Comparison of ENCODE assay signal across 16 mouse cellular contexts in genomic region chr8:122419881-122420555, GRCm38 (mm10). TPM values are rescaled to one million over a fixed set of nuclear protein-coding genes. Genes with fewer than 3 reads are reported as not detected.
A peak's percentile ranks its signal among the peaks of the same experiment; 100 is the strongest.
DNase-seq lines count a peak whose midpoint lies in the region; ATAC-seq and TF ChIP-seq lines count a peak whose summit lies in the region.
"Had no signal": no experiment of that assay in that cellular context is flagged by ENCODE, and none has a peak within 500 bp of the region (broad histone marks: within the 10 kb centered on the region; RNA-seq: fewer than 3 reads in every experiment).

No protein-coding gene starts in this region.

- H3K4me2 ChIP-seq in heart, embryonic 11.5 days, result no peak overlapping the region
- H3K4me2 ChIP-seq in midbrain, postnatal 0 days (ENCODE audit: low read depth, low read length, poor library complexity, severe bottlenecking), result no peak overlapping the region
- no peak overlapping the region for H3K4me2 ChIP-seq in midbrain, embryonic 13.5 days (replicated peaks)
- H3K4me2 ChIP-seq: hindbrain, embryonic 13.5 days; neural tube, embryonic 12.5 days had no signal

- 73% methylated on average over 9 of the region's 9 CpGs for WGBS in heart, embryonic 11.5 days (ENCODE audit: insufficient replicate concordance)
- 49% methylated on average over 9 of the region's 9 CpGs for WGBS in heart, adult 2 months
- 58% methylated on average over 9 of the region's 9 CpGs for WGBS in midbrain, postnatal 0 days
- WGBS in midbrain, embryonic 13.5 days, result 61% methylated on average over 9 of the region's 9 CpGs

- no peak for TF ChIP-seq POLR2A in heart, adult 2 months (IDR thresholded peaks at IDR 0.05; ENCODE audit: insufficient read depth, low read depth, low read length)

- no peaks in the 10 kb centered on the region for H3K27me3 ChIP-seq in heart, embryonic 11.5 days (ENCODE audit: control insufficient read depth, insufficient read depth, low read length)
- H3K27me3 ChIP-seq in heart, adult 2 months (ENCODE audit: control insufficient read depth, insufficient read depth, low read length), result no peaks in the 10 kb centered on the region
- H3K27me3 ChIP-seq in midbrain, postnatal 0 days (ENCODE audit: insufficient read depth, low read length), result no peaks in the 10 kb centered on the region
- no peaks in the 10 kb centered on the region for H3K27me3 ChIP-seq in midbrain, embryonic 13.5 days
- H3K27me3 ChIP-seq: CH12.LX; hindbrain, embryonic 13.5 days; neural tube, embryonic 12.5 days had no signal

- H3K4me1 ChIP-seq in heart, embryonic 11.5 days (ENCODE audit: control insufficient read depth, insufficient read depth, low read length), result peaks cover 8% of the 10 kb centered on the region
- peaks cover 2% of the 10 kb centered on the region for H3K4me1 ChIP-seq in heart, adult 2 months (ENCODE audit: control insufficient read depth, insufficient read depth, low read length)
- H3K4me1 ChIP-seq in midbrain, postnatal 0 days (ENCODE audit: insufficient read depth, low read length), result no peaks in the 10 kb centered on the region
- H3K4me1 ChIP-seq in midbrain, embryonic 13.5 days (replicated peaks), result no peaks in the 10 kb centered on the region
- H3K4me1 ChIP-seq: hindbrain, embryonic 13.5 days; midbrain, embryonic 10.5 days; neural tube, embryonic 12.5 days had no signal

- no peak overlapping the region for H3K4me3 ChIP-seq in heart, embryonic 11.5 days (ENCODE audit: low read depth, low read length)
- no peak overlapping the region for H3K4me3 ChIP-seq in heart, adult 2 months
- H3K4me3 ChIP-seq in midbrain, postnatal 0 days (ENCODE audit: low read depth, low read length), result no peak overlapping the region
- no peak overlapping the region for H3K4me3 ChIP-seq in midbrain, embryonic 13.5 days (replicated peaks)
- H3K4me3 ChIP-seq: hindbrain, embryonic 13.5 days; midbrain, embryonic 10.5 days; neural tube, embryonic 12.5 days had no signal

- H3K36me3 ChIP-seq in heart, embryonic 11.5 days (ENCODE audit: control insufficient read depth, insufficient read depth, low read length), result peaks cover 13% of the 10 kb centered on the region
- no peaks in the 10 kb centered on the region for H3K36me3 ChIP-seq in heart, adult 2 months (ENCODE audit: control insufficient read depth, insufficient read depth, low read length)
- H3K36me3 ChIP-seq in midbrain, postnatal 0 days (ENCODE audit: insufficient read depth, low read length), result peaks cover 28% of the 10 kb centered on the region
- H3K36me3 ChIP-seq in midbrain, embryonic 13.5 days, result peaks cover 42% of the 10 kb centered on the region

- H3K9ac ChIP-seq in heart, embryonic 11.5 days (ENCODE audit: low read depth, low read length), result no peak overlapping the region
- H3K9ac ChIP-seq in heart, adult 2 months (ENCODE audit: low read depth, low read length), result no peak overlapping the region
- H3K9ac ChIP-seq in midbrain, postnatal 0 days (replicated peaks; ENCODE audit: low read length, poor library complexity, severe bottlenecking), result no peak overlapping the region
- no peak overlapping the region for H3K9ac ChIP-seq in midbrain, embryonic 13.5 days (replicated peaks)
- H3K9ac ChIP-seq: hindbrain, embryonic 13.5 days; neural tube, embryonic 12.5 days had no signal

- H3K79me2 ChIP-seq in heart, adult 2 months (replicated peaks; ENCODE audit: control insufficient read depth, insufficient read depth, low read length), result no peaks in the 10 kb centered on the region

- no peak for DNase-seq in heart, adult 2 months
- DNase-seq in midbrain, postnatal 0 days (ENCODE audit: low spot score), result peak; percentile 72
- DNase-seq in left cerebral cortex, postnatal 14 days (ENCODE audit: low spot score in 2 of 2), result peak; percentile 37 to 85
- peak; percentile 47 to 68 for DNase-seq in right cerebral cortex, postnatal 36 days (ENCODE audit: low spot score in 2 of 2)
- no peak for DNase-seq in adrenal gland, postnatal 14 days
- DNase-seq in embryo, embryonic 10 days (ENCODE audit: low spot score), result no peak
- DNase-seq: kidney, postnatal 14 days had no signal

- H3K27ac ChIP-seq in heart, embryonic 11.5 days (ENCODE audit: low read depth, low read length), result 0 out of 2 replicates have a peak overlapping the region, but pooled peaks have one; percentile 15
- no peak overlapping the region for H3K27ac ChIP-seq in heart, adult 2 months
- no peak overlapping the region for H3K27ac ChIP-seq in midbrain, postnatal 0 days (ENCODE audit: low read depth, low read length)
- H3K27ac ChIP-seq in midbrain, embryonic 13.5 days, result no peak overlapping the region
- H3K27ac ChIP-seq: hindbrain, embryonic 13.5 days; midbrain, embryonic 10.5 days; neural tube, embryonic 12.5 days had no signal

- TF ChIP-seq EP300 in heart, adult 2 months (IDR thresholded peaks at IDR 0.05; ENCODE audit: insufficient read depth, low read depth, low read length), result no peak

- no peak for TF ChIP-seq CTCF in heart, adult 2 months (IDR thresholded peaks at IDR 0.05)
- TF ChIP-seq CTCF in midbrain, postnatal 0 days (IDR thresholded peaks at IDR 0.05), result no peak

- intact Hi-C loops in heart, adult 2 months (cut with DNase I), result no loop called here
- intact Hi-C loops in left cerebral cortex, postnatal 14 days (cut with DNase I), result no loop called here

- ATAC-seq in heart, embryonic 11.5 days (replicated peaks; ENCODE audit: insufficient number of reproducible peaks, low FRiP score, low TSS enrichment), result no peak
- ATAC-seq in midbrain, postnatal 0 days (ENCODE audit: low FRiP score), result no peak
- ATAC-seq in midbrain, embryonic 13.5 days, result no peak

- H3K9me3 ChIP-seq in heart, embryonic 11.5 days (replicated peaks; ENCODE audit: control insufficient read depth, low read length), result no peaks in the 10 kb centered on the region
- H3K9me3 ChIP-seq in midbrain, postnatal 0 days (ENCODE audit: low read length), result no peaks in the 10 kb centered on the region
- H3K9me3 ChIP-seq in midbrain, embryonic 13.5 days, result no peaks in the 10 kb centered on the region
- H3K9me3 ChIP-seq: hindbrain, embryonic 13.5 days; midbrain, embryonic 10.5 days; neural tube, embryonic 12.5 days had no signal

RNA-seq across cellular contexts. Expression of gene Il17c, which starts 1.8 kb away (rescaled TPM):
- polyA plus RNA-seq in heart, embryonic 11.5 days (2014; fragmentation: Nextera tagmentation; extraction: Ambion mirVana), result not detected in 2 replicates
- not detected for total RNA-seq in heart, adult 2 months (2021)
- polyA plus RNA-seq in heart, adult 2 months (2012; rRNA removed), result not detected in 2 replicates
- not detected in 2 replicates for total RNA-seq in midbrain, postnatal 0 days (2014; rRNA removed)
- polyA plus RNA-seq in midbrain, postnatal 0 days (2015; fragmentation: Nextera tagmentation; extraction: Ambion mirVana), result 0.37 TPM in 1 of 2 replicates, not detected in the other
- not detected in 2 replicates for polyA plus RNA-seq in midbrain, embryonic 13.5 days (2015; fragmentation: Nextera tagmentation; extraction: Ambion mirVana)
- total RNA-seq in left cerebral cortex, postnatal 14 days (2021), result not detected
- total RNA-seq in adrenal gland, postnatal 14 days (2021), result not detected in 2 replicates
- total RNA-seq: CH12.LX; gastrocnemius, adult 8-10 months; liver, adult 2 months had no signal
- polyA plus RNA-seq: embryonic facial prominence, embryonic 14.5 days; hindbrain, embryonic 13.5 days; liver, adult 2 months; midbrain, embryonic 10.5 days; neural tube, embryonic 12.5 days had no signal

RNA-seq across cellular contexts. Expression of gene Cyba, which starts 12.7 kb away (rescaled TPM):
- 169 and 174 TPM in 2 replicates for polyA plus RNA-seq in heart, embryonic 11.5 days (2014; fragmentation: Nextera tagmentation; extraction: Ambion mirVana)
- total RNA-seq in heart, adult 2 months (2021), result 10 to 100 TPM; 41.2 to 43.9 TPM
- 62.1 and 92.8 TPM in 2 replicates for polyA plus RNA-seq in heart, adult 2 months (2012; rRNA removed)
- total RNA-seq in midbrain, postnatal 0 days (2014; rRNA removed), result 23.1 and 27.7 TPM in 2 replicates
- 35.6 and 40.4 TPM in 2 replicates for polyA plus RNA-seq in midbrain, postnatal 0 days (2015; fragmentation: Nextera tagmentation; extraction: Ambion mirVana)
- 30.7 and 33.8 TPM in 2 replicates for polyA plus RNA-seq in midbrain, embryonic 13.5 days (2015; fragmentation: Nextera tagmentation; extraction: Ambion mirVana)
- total RNA-seq in left cerebral cortex, postnatal 14 days (2021), result 1 to 10 TPM; 8.6 to 9.9 TPM
- 25.5 and 47.7 TPM in 2 replicates for total RNA-seq in adrenal gland, postnatal 14 days (2021)

RNA-seq across cellular contexts. Expression of gene Mvd, which starts 23.2 kb away (rescaled TPM):
- 28.0 and 29.0 TPM in 2 replicates for polyA plus RNA-seq in heart, embryonic 11.5 days (2014; fragmentation: Nextera tagmentation; extraction: Ambion mirVana)
- 1 to 10 TPM; 4.0 to 5.6 TPM for total RNA-seq in heart, adult 2 months (2021)
- 8.5 and 9.0 TPM in 2 replicates for polyA plus RNA-seq in heart, adult 2 months (2012; rRNA removed)
- total RNA-seq in midbrain, postnatal 0 days (2014; rRNA removed), result 57.1 and 94.5 TPM in 2 replicates
- 62.1 and 66.8 TPM in 2 replicates for polyA plus RNA-seq in midbrain, postnatal 0 days (2015; fragmentation: Nextera tagmentation; extraction: Ambion mirVana)
- polyA plus RNA-seq in midbrain, embryonic 13.5 days (2015; fragmentation: Nextera tagmentation; extraction: Ambion mirVana), result 45.9 and 47.5 TPM in 2 replicates
- 10 to 100 TPM; 32.7 to 34.4 TPM for total RNA-seq in left cerebral cortex, postnatal 14 days (2021)
- total RNA-seq in adrenal gland, postnatal 14 days (2021), result 10.6 and 13.3 TPM in 2 replicates

RNA-seq across cellular contexts. Expression of gene Snai3, which starts 40.5 kb away (rescaled TPM):
- polyA plus RNA-seq in heart, embryonic 11.5 days (2014; fragmentation: Nextera tagmentation; extraction: Ambion mirVana), result 3.0 and 4.2 TPM in 2 replicates
- 1 to 10 TPM; 1.6 to 8.1 TPM for total RNA-seq in heart, adult 2 months (2021)
- polyA plus RNA-seq in heart, adult 2 months (2012; rRNA removed), result 6.8 and 8.2 TPM in 2 replicates
- total RNA-seq in midbrain, postnatal 0 days (2014; rRNA removed), result not detected in 2 replicates
- not detected in 2 replicates for polyA plus RNA-seq in midbrain, postnatal 0 days (2015; fragmentation: Nextera tagmentation; extraction: Ambion mirVana)
- polyA plus RNA-seq in midbrain, embryonic 13.5 days (2015; fragmentation: Nextera tagmentation; extraction: Ambion mirVana), result not detected in 2 replicates
- not detected for total RNA-seq in left cerebral cortex, postnatal 14 days (2021)
- 0.45 TPM in 1 of 2 replicates, not detected in the other for total RNA-seq in adrenal gland, postnatal 14 days (2021)
- total RNA-seq: liver, adult 2 months had no signal
- polyA plus RNA-seq: hindbrain, embryonic 13.5 days; midbrain, embryonic 10.5 days; neural tube, embryonic 12.5 days had no signal

RNA-seq across cellular contexts. Expression of gene Zc3h18, which starts 43.6 kb away (rescaled TPM):
- 22.2 and 26.8 TPM in 2 replicates for polyA plus RNA-seq in heart, embryonic 11.5 days (2014; fragmentation: Nextera tagmentation; extraction: Ambion mirVana)
- total RNA-seq in heart, adult 2 months (2021), result 10 to 100 TPM; 21.8 to 22.1 TPM
- polyA plus RNA-seq in heart, adult 2 months (2012; rRNA removed), result 11.2 and 15.8 TPM in 2 replicates
- 29.4 and 41.3 TPM in 2 replicates for total RNA-seq in midbrain, postnatal 0 days (2014; rRNA removed)
- 23.4 and 25.0 TPM in 2 replicates for polyA plus RNA-seq in midbrain, postnatal 0 days (2015; fragmentation: Nextera tagmentation; extraction: Ambion mirVana)
- polyA plus RNA-seq in midbrain, embryonic 13.5 days (2015; fragmentation: Nextera tagmentation; extraction: Ambion mirVana), result 40.0 and 44.9 TPM in 2 replicates
- 10 to 100 TPM; 36.0 to 39.4 TPM for total RNA-seq in left cerebral cortex, postnatal 14 days (2021)
- 39.5 and 40.6 TPM in 2 replicates for total RNA-seq in adrenal gland, postnatal 14 days (2021)

Comparison
In these comparisons a context has a peak if more than half of its experiments do, and no peak if none do; other contexts are left out.
1. DNase-seq: peak in midbrain, postnatal 0 days (single experiment), left cerebral cortex, postnatal 14 days (2 of 2) and right cerebral cortex, postnatal 36 days (2 of 2); none in heart, adult 2 months (0 of 2), adrenal gland, postnatal 14 days (single experiment) and embryo, embryonic 10 days (single experiment).